Mouse (Mus musculus) erythroid progenitor cell, adult 5-6 weeks (primary cell): ENCODE measurements around the gene Myo18b. TPM values are rescaled to one million over a fixed set of nuclear protein-coding genes. Genes with fewer than 3 reads are reported as not detected.

Experiments used
- ATAC-seq: replicated peaks from 2 replicates; pipeline ENCODE4 v1.8.0; 2016; ENCODE audit warnings: moderate number of reproducible peaks, mild to moderate bottlenecking, moderate TSS enrichment, inconsistent platforms; ENCODE audit not compliant: poor library complexity, low FRiP score, severe bottlenecking
- total RNA-seq, 2 experiments: library from RNA; stranded (forward) in 1 of 2; stranded (reverse) in 1 of 2; fragments of 150-400 nt in 1 of 2; fragments of 186-747, 209-891 nt in 1 of 2; gene quantifications; 2 replicates each; pipeline versions ENCODE4 v1.2.3 to v1.2.4; 2015 to 2017; ENCODE audit warnings: low replicate concordance in 2 of 2

The Myo18b gene
- total RNA-seq (2015; ENCODE audit: low replicate concordance) (1.3 TPM in 1 of 2 replicates, not detected in the other), total RNA-seq (2017; ENCODE audit: low replicate concordance) (0.08 and 0.26 TPM in 2 replicates)

GRCm38 (mm10) chr5:112895674-112896654, at the start of gene Myo18b:
TSS of gene Myo18b (minus strand) at chr5:112896362.
- ATAC-seq, result no peak

- no peak for ATAC-seq
These were observed 49.8 kb upstream of the Myo18b start for GRCm38 (mm10) chr5:112945925-112946324.

GRCm38 (mm10) chr5:112942244-112942643, 46.1 kb upstream of the Myo18b start:
- no peak for ATAC-seq

- no peak for ATAC-seq
These were observed 44.8 kb upstream of the Myo18b start for GRCm38 (mm10) chr5:112941001-112941400.

GRCm38 (mm10) chr5:112936632-112937031, 40.5 kb upstream of the Myo18b start:
- ATAC-seq, result no peak

- ATAC-seq, result no peak
These were observed 39.3 kb upstream of the Myo18b start for GRCm38 (mm10) chr5:112935436-112935835.

- no peak for ATAC-seq
These were observed 36.9 kb upstream of the Myo18b start for GRCm38 (mm10) chr5:112932878-112933567.

GRCm38 (mm10) chr5:112931901-112932300, 35.7 kb upstream of the Myo18b start:
- no peak for ATAC-seq

GRCm38 (mm10) chr5:112928201-112928881, 32.2 kb upstream of the Myo18b start:
- ATAC-seq, result no peak

GRCm38 (mm10) chr5:112925422-112925821, 29.3 kb upstream of the Myo18b start:
- ATAC-seq, result no peak

- no peak for ATAC-seq
These were observed 28.6 kb upstream of the Myo18b start for GRCm38 (mm10) chr5:112924806-112925205.

- ATAC-seq, result no peak
These were observed 27.7 kb upstream of the Myo18b start for GRCm38 (mm10) chr5:112923841-112924240.

GRCm38 (mm10) chr5:112921914-112922313, 25.8 kb upstream of the Myo18b start:
- ATAC-seq, result no peak

GRCm38 (mm10) chr5:112910381-112910780, 14.2 kb upstream of the Myo18b start:
- no peak for ATAC-seq

GRCm38 (mm10) chr5:112908169-112908614, 12.0 kb upstream of the Myo18b start:
- no peak for ATAC-seq

- no peak for ATAC-seq
These were observed 11.3 kb upstream of the Myo18b start for GRCm38 (mm10) chr5:112907504-112907903.

- ATAC-seq, result no peak
These were observed 2.6 kb downstream of the Myo18b start for GRCm38 (mm10) chr5:112893462-112894060.

- ATAC-seq, result no peak
These were observed 3.8 kb downstream of the Myo18b start for GRCm38 (mm10) chr5:112892411-112892810.

GRCm38 (mm10) chr5:112888651-112889050, 7.5 kb downstream of the Myo18b start:
- no peak for ATAC-seq
